Mouse (Mus musculus) kidney, embryonic 14.5 days (tissue): ENCODE measurements at regions not wholly inside any gene's neighbourhood (a gene's known extent, or its start where the extent isn't known, plus 50 kb on each side); places are given as distances from the start of the nearest gene placed in this dataset. TPM values are rescaled to one million over a fixed set of nuclear protein-coding genes. Genes with fewer than 3 reads are reported as not detected.

ENCODE experiments used
- ATAC-seq: fragments of 200-750 bp; cut with Nextera tagmentation; 2 replicates; pipeline ENCODE4 v1.8.0; 2017; ENCODE audit warnings: moderate number of reproducible peaks, mild to moderate bottlenecking, moderate TSS enrichment, moderate library complexity; ENCODE audit not compliant: low FRiP score, low TSS enrichment
- H3K27ac ChIP-seq: fragments of 300-500 bp; sonication (generic); 2 replicates; pipeline ENCODE4 v1.5.1; 2014; ENCODE audit warnings: low read depth, mild to moderate bottlenecking, low read length, moderate library complexity, mixed read lengths
- H3K27me3 ChIP-seq: fragments of 300-500 bp; sonication (generic); 2 replicates; pipeline ENCODE4 v1.6.1; 2014; ENCODE audit warnings: mild to moderate bottlenecking, low read length; ENCODE audit not compliant: control insufficient read depth, insufficient read depth
- H3K36me3 ChIP-seq: fragments of 300-500 bp; sonication (generic); 2 replicates; pipeline ENCODE4 v1.6.1; 2014; ENCODE audit warnings: low read length, mixed read lengths; ENCODE audit not compliant: control insufficient read depth, insufficient read depth
- H3K4me1 ChIP-seq: fragments of 300-500 bp; sonication (generic); 2 replicates; pipeline ENCODE4 v1.6.1; 2014; ENCODE audit warnings: low read length, mixed read lengths; ENCODE audit not compliant: control insufficient read depth, insufficient read depth
- H3K4me2 ChIP-seq: fragments of 300-500 bp; sonication (generic); replicated peaks from 2 replicates; pipeline ENCODE4 v1.6.1; 2014; ENCODE audit warnings: low read depth, mild to moderate bottlenecking, low read length
- H3K4me3 ChIP-seq: fragments of 300-500 bp; sonication (generic); 2 replicates; pipeline ENCODE4 v1.5.1; 2014; ENCODE audit warnings: mild to moderate bottlenecking, low read length
- H3K9ac ChIP-seq: fragments of 300-500 bp; sonication (generic); 2 replicates; pipeline ENCODE4 v1.6.1; 2014; ENCODE audit warnings: low read depth, mild to moderate bottlenecking, low read length, moderate library complexity
- H3K9me3 ChIP-seq: fragments of 300-500 bp; sonication (generic); 2 replicates; pipeline ENCODE4 v1.6.1; 2016; ENCODE audit warnings: low read length; ENCODE audit not compliant: control insufficient read depth
- WGBS: fragments of 180-500 bp; shearing (Covaris S2); extraction: QIAGEN DNeasy Blood & Tissue Kit; methylation state at CpG from one replicate; pipeline ENCODE4 v1.1.7; 2014; 5-methylcytosine and 5-hydroxymethylcytosine counted together
- microRNA-seq: library from miRNA; unstranded; fragments of <30 nt; microRNA quantifications from one replicate; pipeline ENCODE4, GENCODE M21; 2016

DNA sequence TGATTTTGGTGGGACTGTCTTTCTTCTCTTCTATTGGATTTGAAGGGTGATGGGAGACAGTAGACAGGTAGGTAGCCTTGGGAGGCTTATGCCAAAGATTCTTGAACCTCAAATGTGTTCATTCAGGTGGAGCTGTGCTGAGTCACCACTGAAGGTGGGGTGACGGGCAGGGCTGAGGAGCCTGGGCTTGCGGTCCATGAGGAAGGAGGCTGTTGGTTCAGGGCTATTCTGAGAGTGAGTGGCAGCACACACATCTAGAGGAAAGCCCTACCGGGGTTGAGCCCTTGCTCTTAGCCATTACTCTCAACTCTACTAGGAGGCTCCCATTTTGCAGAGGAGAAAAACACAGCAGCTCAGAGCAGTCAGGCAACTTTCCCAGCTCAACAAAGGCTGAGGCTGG is 54.6 kb upstream of the Lrig1 start:
- Histone ChIP-seq H3K27ac (no peak overlapping the region), H3K4me1 (0 out of 2 replicates have a peak, but pooled peaks cover 4% of the 10 kb centered on the region), H3K27me3 (no peaks in the 10 kb centered on the region), H3K9ac (no peak overlapping the region), H3K9me3 (no peaks in the 10 kb centered on the region), H3K4me2 (no peak overlapping the region), H3K4me3 (no peak overlapping the region), H3K36me3 (no peaks in the 10 kb centered on the region)
- no peak for ATAC-seq
- WGBS = 96% methylated on average over 3 of the region's 3 CpGs

DNA sequence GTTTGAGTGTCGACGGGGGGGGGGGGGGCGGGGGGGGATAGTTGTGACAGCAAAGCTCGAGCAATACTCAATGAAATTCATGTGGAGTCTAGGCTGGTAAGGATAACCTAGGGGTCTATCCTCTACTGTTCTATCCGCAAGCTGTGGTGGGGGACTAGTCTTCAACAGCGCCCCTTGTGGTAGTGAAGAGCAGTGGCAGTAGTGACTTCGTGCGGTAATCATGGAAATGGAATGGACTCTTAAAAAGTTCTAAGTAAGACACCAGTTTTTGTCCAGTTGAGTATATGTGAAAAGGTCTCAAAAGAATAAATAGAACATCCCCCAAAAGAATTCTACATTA is 51.1 kb upstream of the Lrig1 start:
- 36% methylated on average over 7 of the region's 8 CpGs for WGBS
- ATAC-seq = no peak
- no peaks in the 10 kb centered on the region for H3K9me3 ChIP-seq
- H3K27me3 ChIP-seq = no peaks in the 10 kb centered on the region
- no peak overlapping the region for H3K27ac ChIP-seq
- 0 out of 2 replicates have a peak, but pooled peaks cover 4% of the 10 kb centered on the region for H3K4me1 ChIP-seq
- H3K9ac ChIP-seq = no peak overlapping the region
- H3K4me2 ChIP-seq = no peak overlapping the region
- no peaks in the 10 kb centered on the region for H3K36me3 ChIP-seq
- H3K4me3 ChIP-seq = no peak overlapping the region

DNA sequence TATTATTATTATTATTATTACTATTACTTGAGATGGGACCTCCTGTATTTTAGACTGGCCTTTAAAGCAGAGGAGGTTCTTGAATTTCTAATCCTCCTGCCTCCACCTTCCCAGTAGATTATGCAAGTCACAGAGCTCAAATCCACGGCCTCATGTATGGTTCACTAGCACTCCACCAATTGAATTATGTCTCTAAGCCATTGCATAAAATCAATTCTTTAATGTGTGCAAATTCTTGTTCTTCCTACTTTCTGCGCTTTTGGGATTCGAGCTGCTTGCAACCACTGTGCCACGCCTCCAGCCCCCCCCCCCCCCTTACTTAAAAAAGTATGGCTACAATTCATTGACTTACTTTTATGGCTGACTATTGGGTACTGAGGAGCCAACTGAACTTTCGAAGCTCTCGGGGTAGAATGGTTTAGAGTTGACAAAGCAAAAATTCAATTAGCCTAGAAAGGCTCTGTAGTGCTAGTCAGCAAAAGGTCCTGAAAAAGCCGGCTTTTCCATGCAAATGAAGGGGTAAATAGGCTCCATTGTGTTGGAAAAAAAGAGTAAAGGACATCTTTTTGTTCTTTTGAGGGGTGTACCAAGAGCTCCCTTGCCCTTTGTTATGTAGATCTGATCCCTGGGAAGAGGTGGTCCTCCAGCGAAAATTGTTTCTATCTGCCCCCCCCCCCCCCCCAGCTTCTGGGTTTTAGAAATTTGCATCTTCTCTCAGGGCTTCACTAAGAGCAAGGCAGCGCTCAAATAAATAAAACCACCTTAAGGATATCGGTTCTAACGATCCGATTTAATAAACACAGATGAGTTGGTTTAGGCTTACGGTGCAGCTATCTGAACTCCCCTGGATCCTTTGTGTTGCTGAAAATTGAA is 50.5 kb upstream of the Lrig1 start:
- no peak overlapping the region for H3K4me3 ChIP-seq
- H3K9ac ChIP-seq = no peak overlapping the region
- H3K36me3 ChIP-seq = no peaks in the 10 kb centered on the region
- no peak overlapping the region for H3K27ac ChIP-seq
- no peaks in the 10 kb centered on the region for H3K27me3 ChIP-seq
- 0 out of 2 replicates have a peak, but pooled peaks cover 4% of the 10 kb centered on the region for H3K4me1 ChIP-seq
- ATAC-seq = no peak
- WGBS = 29% methylated on average over 13 of the region's 13 CpGs
- H3K4me2 ChIP-seq = no peak overlapping the region
- no peaks in the 10 kb centered on the region for H3K9me3 ChIP-seq

Small RNAs in the stretch of these regions (microRNA-seq; reads per million reads assigned to microRNA genes)
- gene Gm23364 = not detected
